Mouse (Mus musculus) hindbrain, postnatal 0 days (tissue): ENCODE data around the gene Mtfr1l. TPM values are rescaled to one million over a fixed set of nuclear protein-coding genes. Genes with fewer than 3 reads are reported as not detected.

ENCODE experiments used
- ATAC-seq: fragments of 200-750 bp; cut with Nextera tagmentation; 2 replicates; pipeline ENCODE4 v1.8.0; 2017; ENCODE audit warnings: mild to moderate bottlenecking, moderate TSS enrichment, moderate library complexity
- DNase-seq: peaks from one replicate; pipeline ENCODE4 v3.0.0-alpha.2; 2015; ENCODE audit warnings: low spot score
- H3K27ac ChIP-seq: fragments of 300-500 bp; sonication (generic); 2 replicates; pipeline ENCODE4 v1.5.1; 2014; ENCODE audit warnings: mild to moderate bottlenecking
- H3K27me3 ChIP-seq: fragments of 300-500 bp; sonication (generic); 2 replicates; pipeline ENCODE4 v1.6.1; 2014; ENCODE audit warnings: low read length, mixed read lengths; ENCODE audit not compliant: insufficient read depth
- H3K36me3 ChIP-seq: fragments of 300-500 bp; sonication (generic); 2 replicates; pipeline ENCODE4 v1.6.1; 2014; ENCODE audit warnings: low read length, mixed read lengths; ENCODE audit not compliant: insufficient read depth
- H3K4me1 ChIP-seq: fragments of 300-500 bp; sonication (generic); 2 replicates; pipeline ENCODE4 v1.6.1; 2014; ENCODE audit warnings: antibody characterized with exemption, low read length, mixed read lengths; ENCODE audit not compliant: insufficient read depth
- H3K4me2 ChIP-seq: fragments of 300-500 bp; sonication (generic); 2 replicates; pipeline ENCODE4 v1.6.1; 2014; ENCODE audit warnings: low read depth, mild to moderate bottlenecking, low read length, moderate library complexity, mixed read lengths
- H3K4me3 ChIP-seq: fragments of 300-500 bp; sonication (generic); 2 replicates; pipeline ENCODE4 v1.5.1; 2014; ENCODE audit warnings: low read length
- H3K9ac ChIP-seq: fragments of 300-500 bp; sonication (generic); replicated peaks from 2 replicates; pipeline ENCODE4 v1.6.1; 2014; ENCODE audit warnings: mild to moderate bottlenecking, low read length, moderate library complexity, mixed read lengths
- H3K9me3 ChIP-seq: fragments of 300-500 bp; sonication (generic); 2 replicates; pipeline ENCODE4 v1.6.1; 2016; ENCODE audit warnings: low read length, mixed read lengths
- CTCF ChIP-seq: IDR thresholded peaks from 2 replicates; pipeline ENCODE4 v1.5.1; 2016; ENCODE audit warnings: antibody characterized with exemption, control low read depth, low read depth
- WGBS: fragments of 180-500 bp; shearing (Covaris S2); extraction: QIAGEN DNeasy Blood & Tissue Kit; methylation state at CpG from one replicate; pipeline ENCODE4 v1.1.7; 2014; 5-methylcytosine and 5-hydroxymethylcytosine counted together
- polyA plus RNA-seq: library from polyadenylated mRNA; unstranded; fragments of >200 nt; fragmentation: Nextera tagmentation; extraction: Ambion mirVana; gene quantifications from 2 replicates; pipeline ENCODE4 v1.2.1, GENCODE M21; 2015
- total RNA-seq: library from RNA; depleted of rRNA; stranded (reverse); fragments of >200 nt; gene quantifications from 2 replicates; pipeline ENCODE4 v1.2.3, GENCODE M21; 2014

Mtfr1l gene
- total and polyA plus RNA-seq, 2 experiments from 2014 or later: 133 to 182 TPM

GRCm38 (mm10) chr4:134558570-134559113, 23.5 kb upstream of the Mtfr1l start:
- no peak overlapping the region for H3K9ac ChIP-seq
- WGBS: 45% methylated on average over 9 of the region's 9 CpGs

GRCm38 (mm10) chr4:134557626-134558249, 22.6 kb upstream of the Mtfr1l start:
- peak; percentile 64 for ATAC-seq
- no peak for TF ChIP-seq CTCF
- H3K9ac ChIP-seq: no peak overlapping the region
- H3K36me3 ChIP-seq: no peaks in the 10 kb centered on the region
- H3K4me2 ChIP-seq: no peak overlapping the region
- no peaks in the 10 kb centered on the region for H3K27me3 ChIP-seq
- no peaks in the 10 kb centered on the region for H3K4me1 ChIP-seq
- H3K9me3 ChIP-seq: no peaks in the 10 kb centered on the region
- H3K4me3 ChIP-seq: no peak overlapping the region
- no peak overlapping the region for H3K27ac ChIP-seq
- WGBS: 4% methylated on average over 16 of the region's 16 CpGs
- DNase-seq: peak; percentile 70

More at GRCm38 (mm10) chr4:134558570-134559113, 23.5 kb upstream of the Mtfr1l start:
- no peak overlapping the region for H3K4me2 ChIP-seq
- no peaks in the 10 kb centered on the region for H3K9me3 ChIP-seq
- no peak for ATAC-seq
- H3K4me3 ChIP-seq: no peak overlapping the region
- no peaks in the 10 kb centered on the region for H3K36me3 ChIP-seq
- H3K4me1 ChIP-seq: no peaks in the 10 kb centered on the region
- no peak overlapping the region for H3K27ac ChIP-seq
- no peak for TF ChIP-seq CTCF
- H3K27me3 ChIP-seq: no peaks in the 10 kb centered on the region
- DNase-seq: no peak

GRCm38 (mm10) chr4:134555956-134556580, 20.9 kb upstream of the Mtfr1l start:
- H3K4me3 ChIP-seq: no peak overlapping the region
- no peak overlapping the region for H3K27ac ChIP-seq
- no peak overlapping the region for H3K9ac ChIP-seq
- 60% methylated on average over 8 of the region's 8 CpGs for WGBS
- DNase-seq: peak; percentile 75
- TF ChIP-seq CTCF: peak; percentile 72
- no peaks in the 10 kb centered on the region for H3K27me3 ChIP-seq
- no peak overlapping the region for H3K4me2 ChIP-seq
- H3K4me1 ChIP-seq: no peaks in the 10 kb centered on the region
- ATAC-seq: no peak
- H3K36me3 ChIP-seq: no peaks in the 10 kb centered on the region
- H3K9me3 ChIP-seq: no peaks in the 10 kb centered on the region

GRCm38 (mm10) chr4:134553631-134554030, 18.4 kb upstream of the Mtfr1l start:
- no peaks in the 10 kb centered on the region for H3K27me3 ChIP-seq
- no peaks in the 10 kb centered on the region for H3K4me1 ChIP-seq
- no peak overlapping the region for H3K4me3 ChIP-seq
- no peak for ATAC-seq
- TF ChIP-seq CTCF: peak; percentile 66
- 71% methylated on average over 1 of the region's 1 CpGs for WGBS
- DNase-seq: peak; percentile 52
- H3K36me3 ChIP-seq: peaks cover 5% of the 10 kb centered on the region; the same call in 1 of the 2 replicates
- no peak overlapping the region for H3K4me2 ChIP-seq
- no peak overlapping the region for H3K27ac ChIP-seq
- H3K9me3 ChIP-seq: no peaks in the 10 kb centered on the region
- no peak overlapping the region for H3K9ac ChIP-seq

GRCm38 (mm10) chr4:134551494-134552316, 16.5 kb upstream of the Mtfr1l start, which contains the start of gene Selenon:
Gene Selenon (minus strand): TSS chr4:134552166.
- Histone ChIP-seq H3K27ac (peak within 1 kb of the TSS; percentile 89), H3K4me3 (peak within 1 kb of the TSS; percentile 75), H3K27me3 (no peaks in the 10 kb centered on the region), H3K9ac (peak within 1 kb of the TSS; percentile 92), H3K36me3 (peaks cover 5% of the 10 kb centered on the region; the same call in 1 of the 2 replicates), H3K4me1 (no peaks in the 10 kb centered on the region), H3K4me2 (peak within 1 kb of the TSS; percentile 69), H3K9me3 (no peaks in the 10 kb centered on the region)
- peak; percentile 60 for DNase-seq
- peak; percentile 74 for ATAC-seq
- no peak for TF ChIP-seq CTCF
- under 1% methylated on average over 58 of the region's 67 CpGs for WGBS

- H3K4me2 ChIP-seq: no peak overlapping the region
- H3K9ac ChIP-seq: no peak overlapping the region
- ATAC-seq (no peak), DNase-seq (no peak)
- over 99% methylated on average over 8 of the region's 8 CpGs for WGBS
- H3K27ac ChIP-seq: no peak overlapping the region
- H3K9me3 ChIP-seq: no peaks in the 10 kb centered on the region
- no peaks in the 10 kb centered on the region for H3K27me3 ChIP-seq
- peak; percentile 41 for TF ChIP-seq CTCF
- no peaks in the 10 kb centered on the region for H3K4me1 ChIP-seq
- H3K36me3 ChIP-seq: peaks cover 12% of the 10 kb centered on the region
- H3K4me3 ChIP-seq: no peak overlapping the region
Measured at GRCm38 (mm10) chr4:134549899-134550298, 14.7 kb upstream of the Mtfr1l start.
